Mouse (Mus musculus) heart, embryonic 12.5 days (tissue): ENCODE measurements around the gene Klhl8. TPM values are rescaled to one million over a fixed set of nuclear protein-coding genes. Genes with fewer than 3 reads are reported as not detected.

ENCODE experiments used
- polyA plus RNA-seq: library from polyadenylated mRNA; unstranded; fragments of >200 nt; fragmentation: Nextera tagmentation; extraction: Ambion mirVana; gene quantifications from 2 replicates; pipeline ENCODE4 v1.2.1, GENCODE M21; 2016

Klhl8 gene
- polyA plus RNA-seq, 1 experiment from 2014 or later, result 11.3 TPM

Other genes starting within 250 kb of the Klhl8 start
- gene Aff1, start 218.9 kb downstream of the Klhl8 start, polyA plus RNA-seq, result 11.4 and 13.4 TPM in 2 replicates
- not detected in 2 replicates for gene Hsd17b13, start 66.2 kb upstream of the Klhl8 start, polyA plus RNA-seq
- 3.9 and 4.3 TPM in 2 replicates for gene Hsd17b11, start 110.7 kb upstream of the Klhl8 start, polyA plus RNA-seq
- 57.2 and 57.3 TPM in 2 replicates for gene Nudt9, start 135.0 kb upstream of the Klhl8 start, polyA plus RNA-seq
- gene Gm17660, start 166.3 kb upstream of the Klhl8 start, polyA plus RNA-seq, result not detected in 2 replicates
- gene Sparcl1, start 202.5 kb upstream of the Klhl8 start, polyA plus RNA-seq, result 21.2 and 25.4 TPM in 2 replicates